In the genomic region with DNA sequence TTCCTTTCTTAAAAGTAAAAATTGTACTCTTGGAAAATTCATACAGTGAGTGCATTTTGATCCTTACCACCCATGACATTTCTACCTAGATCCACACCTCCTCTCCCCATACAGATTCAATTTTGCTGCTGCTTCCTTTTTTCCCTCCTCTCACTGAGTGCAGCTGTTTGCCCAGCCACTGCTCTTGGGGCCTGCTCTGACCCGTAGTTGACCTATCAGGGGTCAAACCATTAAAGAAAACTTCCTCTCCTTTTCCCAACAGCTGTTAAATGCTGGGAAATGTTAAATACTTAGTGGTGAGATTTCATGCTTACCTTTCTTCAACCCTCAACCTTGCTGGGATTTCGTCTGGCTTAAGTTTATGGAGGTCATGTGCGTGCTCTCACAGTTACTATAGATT, we compare ENCODE assay signal across 22 mouse cellular contexts. TPM values are rescaled to one million over a fixed set of nuclear protein-coding genes. Genes with fewer than 3 reads are reported as not detected.
DNase-seq lines count a peak whose midpoint lies in the region; ATAC-seq and TF ChIP-seq lines count a peak whose summit lies in the region.
"Had no signal": no experiment of that assay in that cellular context is flagged by ENCODE, and none has a peak within 500 bp of the region (broad histone marks: within the 10 kb centered on the region; RNA-seq: fewer than 3 reads in every experiment).

No protein-coding gene starts in this region.

- ATAC-seq in kidney, postnatal 0 days (replicated peaks; ENCODE audit: low FRiP score, low read depth) = no peak
- ATAC-seq in kidney, embryonic 15.5 days (replicated peaks; ENCODE audit: low FRiP score) = no peak
- ATAC-seq in limb, embryonic 11.5 days (ENCODE audit: insufficient number of reproducible peaks, low FRiP score, low TSS enrichment, low read depth) = no peak
- no peak for ATAC-seq in erythroid progenitor cell, adult 5-6 weeks (replicated peaks; ENCODE audit: low FRiP score, poor library complexity, severe bottlenecking)
- ATAC-seq: forebrain, embryonic 14.5 days; midbrain, embryonic 16.5 days had no signal

- TF ChIP-seq CTCF in kidney, postnatal 0 days (IDR thresholded peaks at IDR 0.05; ENCODE audit: low read depth) = no peak

- H3K4me2 ChIP-seq in kidney, postnatal 0 days (ENCODE audit: low read length) = no peak overlapping the region
- no peak overlapping the region for H3K4me2 ChIP-seq in kidney, embryonic 15.5 days
- no peak overlapping the region for H3K4me2 ChIP-seq in limb, embryonic 11.5 days (ENCODE audit: low read depth, severe bottlenecking)
- H3K4me2 ChIP-seq: heart, embryonic 12.5 days; hindbrain, embryonic 14.5 days; liver, embryonic 11.5 days; lung, embryonic 15.5 days; midbrain, embryonic 11.5 days had no signal

- no peaks in the 10 kb centered on the region for H3K36me3 ChIP-seq in kidney, postnatal 0 days (ENCODE audit: insufficient read depth, low read length)
- peaks cover 3% of the 10 kb centered on the region; the same call in 1 of the 2 replicates for H3K36me3 ChIP-seq in kidney, embryonic 15.5 days
- no peaks in the 10 kb centered on the region for H3K36me3 ChIP-seq in limb, embryonic 11.5 days (ENCODE audit: control insufficient read depth, insufficient read depth, low read length)
- H3K36me3 ChIP-seq: G1E; heart, embryonic 12.5 days; lung, embryonic 15.5 days had no signal

- H3K9ac ChIP-seq in kidney, postnatal 0 days (ENCODE audit: low read depth, low read length) = no peak overlapping the region
- no peak overlapping the region for H3K9ac ChIP-seq in kidney, embryonic 15.5 days
- H3K9ac ChIP-seq in limb, embryonic 11.5 days (ENCODE audit: low read length) = no peak overlapping the region
- H3K9ac ChIP-seq: heart, embryonic 12.5 days; hindbrain, embryonic 14.5 days; lung, embryonic 15.5 days had no signal

- WGBS in kidney, postnatal 0 days = 38% methylated on average over 3 of the region's 3 CpGs
- WGBS in kidney, embryonic 15.5 days = 41% methylated on average over 3 of the region's 3 CpGs
- WGBS in limb, embryonic 11.5 days = 29% methylated on average over 3 of the region's 3 CpGs

- DNase-seq in kidney, postnatal 0 days (ENCODE audit: low spot score) = peak; percentile 42
- peak; percentile 22 for DNase-seq in embryo, embryonic 9.5 days (ENCODE audit: extremely low spot score)
- peak; percentile 39 for DNase-seq in limb, embryonic 11.5 days (ENCODE audit: low spot score)
- DNase-seq in thymus, postnatal 25 days = no peak
- DNase-seq in left cerebral cortex, adult 11 months (ENCODE audit: low spot score) = no peak
- DNase-seq: adrenal gland, adult 8-10 months; cerebellum, adult 8-10 months; cerebellum, postnatal 25 days; gastrocnemius, postnatal 36 days; heart, adult 2 months; kidney, adult 11 months; right cerebral cortex, adult 18-20 months had no signal

- H3K4me3 ChIP-seq in kidney, postnatal 0 days (replicated peaks; ENCODE audit: low read depth, low read length) = no peak overlapping the region
- H3K4me3 ChIP-seq in kidney, embryonic 15.5 days (replicated peaks) = no peak overlapping the region
- H3K4me3 ChIP-seq in limb, embryonic 11.5 days (ENCODE audit: low read depth, low read length) = no peak overlapping the region
- H3K4me3 ChIP-seq: heart, adult 2 months; heart, embryonic 12.5 days; lung, embryonic 15.5 days had no signal

- H3K27ac ChIP-seq in kidney, postnatal 0 days = no peak overlapping the region
- no peak overlapping the region for H3K27ac ChIP-seq in kidney, embryonic 15.5 days
- H3K27ac ChIP-seq in limb, embryonic 11.5 days (replicated peaks; ENCODE audit: low read depth, low read length) = no peak overlapping the region
- H3K27ac ChIP-seq: heart, adult 2 months; hindbrain, embryonic 14.5 days; lung, embryonic 15.5 days had no signal

- no peaks in the 10 kb centered on the region for H3K27me3 ChIP-seq in kidney, postnatal 0 days (ENCODE audit: insufficient read depth, low read length)
- H3K27me3 ChIP-seq in kidney, embryonic 15.5 days = no peaks in the 10 kb centered on the region
- no peaks in the 10 kb centered on the region for H3K27me3 ChIP-seq in limb, embryonic 11.5 days (ENCODE audit: control insufficient read depth, insufficient read depth, low read length)
- H3K27me3 ChIP-seq: heart, embryonic 12.5 days; lung, embryonic 15.5 days had no signal

- no peaks in the 10 kb centered on the region for H3K4me1 ChIP-seq in kidney, postnatal 0 days (replicated peaks; ENCODE audit: insufficient read depth, low read length)
- H3K4me1 ChIP-seq in kidney, embryonic 15.5 days = peaks cover 19% of the 10 kb centered on the region
- H3K4me1 ChIP-seq in limb, embryonic 11.5 days (ENCODE audit: control insufficient read depth, insufficient read depth, low read length) = no peaks in the 10 kb centered on the region; the same call in 1 of the 2 replicates
- H3K4me1 ChIP-seq: lung, embryonic 15.5 days had no signal

- H3K9me3 ChIP-seq in kidney, postnatal 0 days (replicated peaks; ENCODE audit: low read length) = no peaks in the 10 kb centered on the region
- no peaks in the 10 kb centered on the region for H3K9me3 ChIP-seq in kidney, embryonic 15.5 days (replicated peaks)
- no peaks in the 10 kb centered on the region for H3K9me3 ChIP-seq in limb, embryonic 11.5 days (ENCODE audit: control insufficient read depth, low read length)
- H3K9me3 ChIP-seq: heart, embryonic 12.5 days; lung, embryonic 15.5 days had no signal

RNA-seq across cellular contexts. Expression of a gene that starts 55.7 kb away (rescaled TPM):
- polyA plus RNA-seq in kidney, postnatal 0 days (2015; fragmentation: Nextera tagmentation; extraction: Ambion mirVana) = 15.2 and 22.5 TPM in 2 replicates
- 26.5 and 26.6 TPM in 2 replicates for polyA plus RNA-seq in kidney, embryonic 15.5 days (2015; fragmentation: Nextera tagmentation; extraction: Ambion mirVana)
- 19.4 and 20.8 TPM in 2 replicates for polyA plus RNA-seq in limb, embryonic 11.5 days (2014; fragmentation: Nextera tagmentation; extraction: Ambion mirVana)
- not detected in 2 replicates for total RNA-seq in erythroid progenitor cell, adult 5-6 weeks (2015; ENCODE audit: low replicate concordance)
- total RNA-seq in erythroid progenitor cell, adult 5-6 weeks (2017; ENCODE audit: low replicate concordance) = 4.2 and 11.4 TPM in 2 replicates
- polyA plus RNA-seq: G1E had no signal

Comparison
In these comparisons a context has a peak if more than half of its experiments do, and no peak if none do; other contexts are left out.
1. DNase-seq: peak in kidney, postnatal 0 days (single experiment), embryo, embryonic 9.5 days (single experiment) and limb, embryonic 11.5 days (single experiment); none in thymus, postnatal 25 days (single experiment) and left cerebral cortex, adult 11 months (single experiment).